Mouse (Mus musculus): ENCODE measurements around the gene Tmem185b. TPM values are rescaled to one million over a fixed set of nuclear protein-coding genes. Genes with fewer than 3 reads are reported as not detected.

Gene Tmem185b
- total and polyA plus RNA-seq, 3 experiments, result 27.7 to 58.0 (median 35.9) TPM

DNA sequence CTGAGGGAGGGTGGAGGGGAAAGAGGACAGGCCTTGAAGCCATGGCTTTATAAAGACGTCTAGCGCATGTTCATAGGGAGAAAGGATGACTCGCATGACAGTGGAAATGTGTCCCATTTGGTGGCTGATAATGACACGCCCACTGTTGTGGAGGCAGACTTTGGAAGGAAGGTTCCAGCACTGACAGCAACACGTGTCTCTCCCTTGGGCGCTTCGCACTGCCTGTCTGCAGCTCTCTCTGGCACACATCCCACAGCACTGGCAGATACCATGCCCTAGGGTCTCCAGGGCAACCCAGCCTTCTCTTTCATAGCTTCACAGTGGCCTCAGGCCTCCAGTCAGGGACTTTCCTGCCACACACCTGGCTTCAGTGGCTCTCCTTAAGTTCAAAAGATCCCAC, 7.9 kb upstream of the Tmem185b start:
- no peak overlapping the region for H3K4me3 ChIP-seq (ENCODE audit: low read depth, low read length)
- DNase-seq (ENCODE audit: low spot score), result no peak

GRCm38 (mm10) chr1:119518786-119519185, 7.2 kb upstream of the Tmem185b start:
- H3K27me3 ChIP-seq (ENCODE audit: insufficient read depth, low read length), result peaks cover 10% of the 10 kb centered on the region; the same call in 1 of the 2 replicates
- no peak for ATAC-seq (ENCODE audit: extremely low read depth, insufficient number of reproducible peaks, low FRiP score, poor library complexity, severe bottlenecking)
- TF ChIP-seq POLR2AphosphoS5 (IDR thresholded peaks at IDR 0.05; ENCODE audit: insufficient replicate concordance, low read depth, low read length) (no peak), CTCF (IDR thresholded peaks at IDR 0.05; ENCODE audit: low read depth, low read length) (no peak), GATA2 (IDR thresholded peaks at IDR 0.05; ENCODE audit: borderline replicate concordance, low read depth, low read length) (no peak), GATA1 (IDR thresholded peaks at IDR 0.05; ENCODE audit: borderline replicate concordance, low read length) (no peak), TAL1 (conservative IDR thresholded peaks at IDR 0.05; ENCODE audit: low read depth, low read length) (no peak)
- H3K9me3 ChIP-seq (replicated peaks), result peaks cover 3% of the 10 kb centered on the region
- H3K36me3 ChIP-seq (replicated peaks), result peaks cover 38% of the 10 kb centered on the region
- peaks cover 29% of the 10 kb centered on the region for H3K4me1 ChIP-seq (ENCODE audit: insufficient read depth, low read depth, low read length)
- H3K4me3 ChIP-seq (ENCODE audit: low read depth, low read length), result no peak overlapping the region
- no peak for DNase-seq (ENCODE audit: low spot score)

More for the DNA sequence above, 7.9 kb upstream of the Tmem185b start:
- Histone ChIP-seq H3K36me3 (replicated peaks) (peaks cover 32% of the 10 kb centered on the region), H3K9me3 (replicated peaks) (peaks cover 3% of the 10 kb centered on the region), H3K27me3 (ENCODE audit: insufficient read depth, low read length) (peaks cover 14% of the 10 kb centered on the region), H3K4me1 (ENCODE audit: insufficient read depth, low read depth, low read length) (peaks cover 26% of the 10 kb centered on the region)
- TF ChIP-seq TAL1 (conservative IDR thresholded peaks at IDR 0.05; ENCODE audit: low read depth, low read length) (no peak), GATA2 (IDR thresholded peaks at IDR 0.05; ENCODE audit: borderline replicate concordance, low read depth, low read length) (no peak), GATA1 (IDR thresholded peaks at IDR 0.05; ENCODE audit: borderline replicate concordance, low read length) (no peak), CTCF (IDR thresholded peaks at IDR 0.05; ENCODE audit: low read depth, low read length) (no peak), POLR2AphosphoS5 (IDR thresholded peaks at IDR 0.05; ENCODE audit: insufficient replicate concordance, low read depth, low read length) (no peak)
- ATAC-seq (ENCODE audit: extremely low read depth, insufficient number of reproducible peaks, low FRiP score, poor library complexity, severe bottlenecking), result no peak

DNA sequence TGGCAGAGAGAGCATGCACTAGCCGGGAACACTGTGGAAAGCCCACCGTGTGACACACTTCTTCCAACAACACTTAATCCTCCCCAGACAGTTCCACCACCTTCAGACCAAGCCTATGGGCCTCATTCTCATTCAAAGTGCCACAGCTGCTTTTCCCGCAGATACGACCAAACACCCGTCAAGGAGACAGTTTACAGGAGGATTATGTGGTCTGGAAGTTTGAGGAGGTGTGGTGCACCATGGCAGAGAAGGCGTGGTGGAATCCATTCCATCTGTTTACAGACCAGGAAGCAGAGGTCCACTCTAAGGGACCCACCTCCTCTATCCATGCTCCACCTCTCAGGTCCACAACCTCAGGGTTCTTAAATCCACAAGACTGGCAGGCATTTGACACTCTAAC, 6.7 kb upstream of the Tmem185b start:
- DNase-seq (ENCODE audit: low spot score) (no peak), ATAC-seq (ENCODE audit: extremely low read depth, insufficient number of reproducible peaks, low FRiP score, poor library complexity, severe bottlenecking) (no peak)
- Histone ChIP-seq H3K36me3 (replicated peaks) (peaks cover 43% of the 10 kb centered on the region), H3K4me3 (ENCODE audit: low read depth, low read length) (no peak overlapping the region), H3K27me3 (ENCODE audit: insufficient read depth, low read length) (peaks cover 7% of the 10 kb centered on the region; the same call in 1 of the 2 replicates), H3K9me3 (replicated peaks) (peaks cover 3% of the 10 kb centered on the region), H3K4me1 (ENCODE audit: insufficient read depth, low read depth, low read length) (peaks cover 29% of the 10 kb centered on the region)
- TF ChIP-seq POLR2AphosphoS5 (IDR thresholded peaks at IDR 0.05; ENCODE audit: insufficient replicate concordance, low read depth, low read length) (no peak), GATA1 (IDR thresholded peaks at IDR 0.05; ENCODE audit: borderline replicate concordance, low read length) (no peak), CTCF (IDR thresholded peaks at IDR 0.05; ENCODE audit: low read depth, low read length) (no peak), GATA2 (IDR thresholded peaks at IDR 0.05; ENCODE audit: borderline replicate concordance, low read depth, low read length) (no peak), TAL1 (conservative IDR thresholded peaks at IDR 0.05; ENCODE audit: low read depth, low read length) (no peak)

- Histone ChIP-seq H3K9me3 (replicated peaks) (peaks cover 3% of the 10 kb centered on the region), H3K36me3 (replicated peaks) (peaks cover 44% of the 10 kb centered on the region), H3K27me3 (ENCODE audit: insufficient read depth, low read length) (peaks cover 2% of the 10 kb centered on the region; the same call in 1 of the 2 replicates), H3K4me3 (ENCODE audit: low read depth, low read length) (no peak overlapping the region), H3K4me1 (ENCODE audit: insufficient read depth, low read depth, low read length) (peaks cover 43% of the 10 kb centered on the region)
- ATAC-seq (ENCODE audit: extremely low read depth, insufficient number of reproducible peaks, low FRiP score, poor library complexity, severe bottlenecking) (no peak), DNase-seq (ENCODE audit: low spot score) (no peak)
- TF ChIP-seq GATA2 (IDR thresholded peaks at IDR 0.05; ENCODE audit: borderline replicate concordance, low read depth, low read length) (no peak), CTCF (IDR thresholded peaks at IDR 0.05; ENCODE audit: low read depth, low read length) (no peak), POLR2AphosphoS5 (IDR thresholded peaks at IDR 0.05; ENCODE audit: insufficient replicate concordance, low read depth, low read length) (no peak), TAL1 (conservative IDR thresholded peaks at IDR 0.05; ENCODE audit: low read depth, low read length) (no peak), GATA1 (IDR thresholded peaks at IDR 0.05; ENCODE audit: borderline replicate concordance, low read length) (no peak)
Observed at GRCm38 (mm10) chr1:119521029-119521428, 4.9 kb upstream of the Tmem185b start.

DNA sequence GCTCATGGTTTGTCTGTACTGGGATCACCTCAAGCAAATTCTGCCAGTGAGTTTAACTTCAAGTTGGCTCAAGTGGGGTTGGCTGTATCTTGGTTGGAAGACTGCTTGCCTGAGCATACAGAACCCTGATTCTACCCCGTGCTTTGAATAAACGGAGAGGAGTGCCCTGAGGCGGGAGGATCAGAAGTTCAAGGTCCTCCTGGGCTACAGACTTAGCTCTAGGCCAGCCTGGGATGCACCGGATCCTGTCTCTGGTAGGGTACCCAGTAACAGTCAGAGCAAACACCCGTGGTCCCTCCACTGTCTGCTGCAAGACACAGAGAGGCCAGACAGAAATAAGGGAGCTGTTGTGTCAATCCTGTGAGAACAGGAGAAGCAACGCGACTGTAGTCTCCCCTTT, 4.3 kb upstream of the Tmem185b start:
- Histone ChIP-seq H3K27me3 (ENCODE audit: insufficient read depth, low read length) (peaks cover 2% of the 10 kb centered on the region; the same call in 1 of the 2 replicates), H3K9me3 (replicated peaks) (peaks cover 7% of the 10 kb centered on the region), H3K36me3 (replicated peaks) (peaks cover 48% of the 10 kb centered on the region), H3K4me3 (ENCODE audit: low read depth, low read length) (no peak overlapping the region), H3K4me1 (ENCODE audit: insufficient read depth, low read depth, low read length) (peaks cover 50% of the 10 kb centered on the region)
- TF ChIP-seq GATA1 (IDR thresholded peaks at IDR 0.05; ENCODE audit: borderline replicate concordance, low read length) (no peak), POLR2AphosphoS5 (IDR thresholded peaks at IDR 0.05; ENCODE audit: insufficient replicate concordance, low read depth, low read length) (no peak), TAL1 (conservative IDR thresholded peaks at IDR 0.05; ENCODE audit: low read depth, low read length) (no peak), GATA2 (IDR thresholded peaks at IDR 0.05; ENCODE audit: borderline replicate concordance, low read depth, low read length) (no peak), CTCF (IDR thresholded peaks at IDR 0.05; ENCODE audit: low read depth, low read length) (no peak)
- no peak for ATAC-seq (ENCODE audit: extremely low read depth, insufficient number of reproducible peaks, low FRiP score, poor library complexity, severe bottlenecking)
- no peak for DNase-seq (ENCODE audit: low spot score)

GRCm38 (mm10) chr1:119522726-119523125, 3.2 kb upstream of the Tmem185b start:
- Histone ChIP-seq H3K9me3 (replicated peaks) (peaks cover 10% of the 10 kb centered on the region), H3K27me3 (ENCODE audit: insufficient read depth, low read length) (peaks cover 2% of the 10 kb centered on the region; the same call in 1 of the 2 replicates), H3K4me1 (ENCODE audit: insufficient read depth, low read depth, low read length) (peaks cover 54% of the 10 kb centered on the region), H3K36me3 (replicated peaks) (peaks cover 58% of the 10 kb centered on the region), H3K4me3 (ENCODE audit: low read depth, low read length) (no peak overlapping the region)
- DNase-seq (ENCODE audit: low spot score) (no peak), ATAC-seq (ENCODE audit: extremely low read depth, insufficient number of reproducible peaks, low FRiP score, poor library complexity, severe bottlenecking) (no peak)
- no peak for TF ChIP-seq TAL1 (conservative IDR thresholded peaks at IDR 0.05; ENCODE audit: low read depth, low read length)
- TF ChIP-seq POLR2AphosphoS5 (IDR thresholded peaks at IDR 0.05; ENCODE audit: insufficient replicate concordance, low read depth, low read length), result no peak
- TF ChIP-seq GATA2 (IDR thresholded peaks at IDR 0.05; ENCODE audit: borderline replicate concordance, low read depth, low read length), result no peak
- TF ChIP-seq GATA1 (IDR thresholded peaks at IDR 0.05; ENCODE audit: borderline replicate concordance, low read length), result no peak
- TF ChIP-seq CTCF (IDR thresholded peaks at IDR 0.05; ENCODE audit: low read depth, low read length), result no peak

All from G1E (cell line).